Mouse (Mus musculus) MEL (cell line): ENCODE results near the gene Olfr323. TPM values are rescaled to one million over a fixed set of nuclear protein-coding genes. Genes with fewer than 3 reads are reported as not detected.

ENCODE experiments used
- DNase-seq: peaks from one replicate; pipeline ENCODE4 v3.0.0; 2011; ENCODE audit warnings: low read depth, low spot score
- H3K27ac ChIP-seq: 2 replicates; pipeline ENCODE4 v1.5.1; 2012; ENCODE audit warnings: low read depth, mild to moderate bottlenecking, control low read depth, low read length, moderate library complexity; ENCODE audit not compliant: control insufficient read depth
- H3K27me3 ChIP-seq, 2 experiments: fragments of 150-350 bp in 1 of 2; sonication (generic) in 1 of 2; 2 replicates each; pipeline ENCODE4 v1.6.1; 2012; ENCODE audit warnings: low read length in 2 of 2, mild to moderate bottlenecking in 2 of 2, improper control_type of control experiment in 1 of 2, moderate library complexity in 1 of 2; ENCODE audit not compliant: insufficient read depth in 2 of 2, control insufficient read depth in 1 of 2
- H3K36me3 ChIP-seq, 2 experiments: 2 replicates each; pipeline ENCODE4 v1.6.1; 2012 to 2014; ENCODE audit warnings: low read length in 2 of 2, improper control_type of control experiment in 1 of 2, inconsistent platforms in 1 of 2, mild to moderate bottlenecking in 1 of 2; ENCODE audit not compliant: insufficient read depth in 2 of 2, control insufficient read depth in 1 of 2
- H3K4me1 ChIP-seq, 2 experiments: fragments of 150-350 bp in 1 of 2; sonication (generic) in 1 of 2; 2 replicates each; pipeline ENCODE4 v1.6.1; 2012; ENCODE audit warnings: low read length in 2 of 2, improper control_type of control experiment in 1 of 2, mild to moderate bottlenecking in 1 of 2; ENCODE audit not compliant: insufficient read depth in 2 of 2, control insufficient read depth in 1 of 2
- H3K4me3 ChIP-seq, 2 experiments: fragments of 150-350 bp in 1 of 2; sonication (generic) in 1 of 2; 2 replicates each; pipeline ENCODE4 v1.5.1; 2012; ENCODE audit warnings: low read depth in 2 of 2, low read length in 2 of 2, mild to moderate bottlenecking in 2 of 2, moderate library complexity in 2 of 2, control low read depth in 1 of 2, improper control_type of control experiment in 1 of 2; ENCODE audit not compliant: control insufficient read depth in 1 of 2, insufficient read depth in 1 of 2
- H3K79me2 ChIP-seq: 2 replicates; pipeline ENCODE4 v1.6.1; 2012; ENCODE audit warnings: mild to moderate bottlenecking, low read length, moderate library complexity; ENCODE audit not compliant: control insufficient read depth, poor library complexity, insufficient read depth
- H3K9ac ChIP-seq: 2 replicates; pipeline ENCODE4 v1.6.1; 2012; ENCODE audit warnings: low read depth, mild to moderate bottlenecking, control low read depth, low read length, moderate library complexity; ENCODE audit not compliant: control insufficient read depth, poor library complexity, severe bottlenecking
- H3K9me3 ChIP-seq: fragments of 150-350 bp; sonication (generic); replicated peaks from 2 replicates; pipeline ENCODE4 v1.6.1; 2012; ENCODE audit warnings: mild to moderate bottlenecking, low read length, improper control_type of control experiment, moderate library complexity; ENCODE audit not compliant: insufficient read depth
- BHLHE40 ChIP-seq: IDR thresholded peaks from 2 replicates; pipeline ENCODE4 v1.6.1; 2012; ENCODE audit warnings: low read depth, mild to moderate bottlenecking, inconsistent platforms, low read length, improper control_type of control experiment, borderline replicate concordance
- CHD1 ChIP-seq: IDR thresholded peaks from 2 replicates; pipeline ENCODE4 v1.6.1; 2012; ENCODE audit warnings: low read depth, mild to moderate bottlenecking, inconsistent platforms, low read length, improper control_type of control experiment
- CHD2 ChIP-seq: IDR thresholded peaks from 2 replicates; pipeline ENCODE4 v1.6.1; 2011; ENCODE audit warnings: low read length, improper control_type of control experiment
- E2F4 ChIP-seq: IDR thresholded peaks from 2 replicates; pipeline ENCODE4 v1.6.1; 2011; ENCODE audit warnings: low read depth, low read length, improper control_type of control experiment, borderline replicate concordance
- ELF1 ChIP-seq: IDR thresholded peaks from 2 replicates; pipeline ENCODE4 v1.6.1; 2014; ENCODE audit warnings: low read depth, mild to moderate bottlenecking, inconsistent platforms, low read length, improper control_type of control experiment, moderate library complexity
- EP300 ChIP-seq, 2 experiments: IDR thresholded peaks; 2 replicates each; pipeline ENCODE4 v1.6.1; 2011; ENCODE audit warnings: improper control_type of control experiment in 2 of 2, low read length in 2 of 2, low read depth in 1 of 2, mild to moderate bottlenecking in 1 of 2
- GABPA ChIP-seq: IDR thresholded peaks from 2 replicates; pipeline ENCODE4 v1.6.1; 2012; ENCODE audit warnings: low read depth, mild to moderate bottlenecking, inconsistent platforms, low read length, improper control_type of control experiment, moderate library complexity
- GATA1 ChIP-seq: IDR thresholded peaks from 2 replicates; pipeline ENCODE4 v1.6.1; 2011; ENCODE audit warnings: low read depth, low read length, improper control_type of control experiment
- JUND ChIP-seq: IDR thresholded peaks from 2 replicates; pipeline ENCODE4 v1.6.1; 2011; ENCODE audit warnings: low read depth, mild to moderate bottlenecking, improper control_type of control experiment, low read length
- KAT2A ChIP-seq: conservative IDR thresholded peaks from 2 replicates; pipeline ENCODE4 v1.6.1; 2012; ENCODE audit warnings: low read depth, low read length, improper control_type of control experiment, inconsistent platforms
- MAFK ChIP-seq: IDR thresholded peaks from 2 replicates; pipeline ENCODE4 v1.6.1; 2011; ENCODE audit warnings: low read depth, mild to moderate bottlenecking, low read length, improper control_type of control experiment, borderline replicate concordance
- MAX ChIP-seq: IDR thresholded peaks from 2 replicates; pipeline ENCODE4 v1.6.1; 2011; ENCODE audit warnings: low read length, improper control_type of control experiment
- MAZ ChIP-seq: IDR thresholded peaks from 2 replicates; pipeline ENCODE4 v1.6.1; 2012; ENCODE audit warnings: low read depth, mild to moderate bottlenecking, inconsistent platforms, low read length, improper control_type of control experiment
- MXI1 ChIP-seq: IDR thresholded peaks from 2 replicates; pipeline ENCODE4 v1.6.1; 2011; ENCODE audit warnings: mild to moderate bottlenecking, low read depth, low read length, improper control_type of control experiment
- MYB ChIP-seq: IDR thresholded peaks from 2 replicates; pipeline ENCODE4 v1.6.1; 2011; ENCODE audit warnings: mild to moderate bottlenecking, low read depth, low read length, improper control_type of control experiment
- NRF1 ChIP-seq: IDR thresholded peaks from 2 replicates; pipeline ENCODE4 v1.6.1; 2014; ENCODE audit warnings: low read depth, mild to moderate bottlenecking, inconsistent platforms, low read length, improper control_type of control experiment, moderate library complexity; ENCODE audit not compliant: poor library complexity, insufficient read depth, severe bottlenecking
- RAD21 ChIP-seq: IDR thresholded peaks from 2 replicates; pipeline ENCODE4 v1.6.1; 2011; ENCODE audit warnings: mild to moderate bottlenecking, low read depth, low read length, improper control_type of control experiment
- RCOR1 ChIP-seq: IDR thresholded peaks from 2 replicates; pipeline ENCODE4 v1.6.1; 2012; ENCODE audit warnings: low read depth, mild to moderate bottlenecking, inconsistent platforms, low read length, improper control_type of control experiment
- SMC3 ChIP-seq: IDR thresholded peaks from 2 replicates; pipeline ENCODE4 v1.6.1; 2011; ENCODE audit warnings: low read depth, low read length, improper control_type of control experiment
- TBP ChIP-seq: IDR thresholded peaks from 2 replicates; pipeline ENCODE4 v1.8.0; 2011; ENCODE audit warnings: low read depth, low read length, improper control_type of control experiment
- TCF12 ChIP-seq: IDR thresholded peaks from 2 replicates; pipeline ENCODE4 v1.6.1; 2014; ENCODE audit warnings: low read depth, mild to moderate bottlenecking, inconsistent platforms, low read length, improper control_type of control experiment, moderate library complexity
- ZC3H11A ChIP-seq: IDR thresholded peaks from 2 replicates; pipeline ENCODE4 v1.6.1; 2012; ENCODE audit warnings: low read depth, mild to moderate bottlenecking, inconsistent platforms, low read length, improper control_type of control experiment
- ZMIZ1 ChIP-seq: IDR thresholded peaks from 2 replicates; pipeline ENCODE4 v1.6.1; 2012; ENCODE audit warnings: low read depth, mild to moderate bottlenecking, inconsistent platforms, low read length, improper control_type of control experiment, moderate library complexity
- ZNF384 ChIP-seq: IDR thresholded peaks from 2 replicates; pipeline ENCODE4 v1.6.1; 2012; ENCODE audit warnings: low read depth, mild to moderate bottlenecking, inconsistent platforms, low read length, improper control_type of control experiment
- polyA plus RNA-seq, 2 experiments: library from polyadenylated mRNA; stranded (reverse) in 1 of 2; unstranded in 1 of 2; fragments of >175 nt in 1 of 2; fragments of >200 nt in 1 of 2; gene quantifications; 2 replicates each; pipeline versions ENCODE4 v1.2.1 to v1.2.4; 2012; ENCODE audit warnings: low replicate concordance in 2 of 2, low read depth in 1 of 2; ENCODE audit not compliant: insufficient read length in 2 of 2, insufficient read depth in 1 of 2, missing spikeins in 1 of 2
- total RNA-seq: library from RNA; depleted of rRNA; stranded (reverse); fragments of 300-350 nt; gene quantifications from 2 replicates; pipeline ENCODE4 v1.2.3, GENCODE M21; 2012

Olfr323 gene
- total and polyA plus RNA-seq, 3 experiments, result not detected

- peak; percentile 43; the same call in 1 of the 2 replicates for TF ChIP-seq GATA1
- no peak for TF ChIP-seq ZNF384
- no peak for TF ChIP-seq JUND
- TF ChIP-seq SMC3, result no peak
- Histone ChIP-seq H3K9ac (no peak overlapping the region), H3K79me2 (no peaks in the 10 kb centered on the region), H3K27me3 (peaks cover 0 to 3% of the 10 kb centered on the region in 2 experiments; a peak in 3 of 4 replicates), H3K4me3 (no peak overlapping the region), H3K9me3 (no peaks in the 10 kb centered on the region), H3K4me1 (peaks cover 2 to 9% of the 10 kb centered on the region in 2 experiments; a peak in 1 of 4 replicates), H3K36me3 (peaks cover 0 to 5% of the 10 kb centered on the region in 2 experiments; a peak in 2 of 4 replicates), H3K27ac (no peak overlapping the region)
- no peak for DNase-seq
Observed at GRCm38 (mm10) chr11:58605228-58605627, 25.1 kb downstream of the Olfr323 start.

GRCm38 (mm10) chr11:58604688-58605087, 25.6 kb downstream of the Olfr323 start:
- no peaks in the 10 kb centered on the region for H3K79me2 ChIP-seq
- peaks cover 0 to 5% of the 10 kb centered on the region in 2 experiments; a peak in 2 of 4 replicates for H3K36me3 ChIP-seq
- no peak overlapping the region for H3K27ac ChIP-seq
- H3K27me3 ChIP-seq, result peaks cover 0 to 3% of the 10 kb centered on the region in 2 experiments; a peak in 3 of 4 replicates
- TF ChIP-seq ZC3H11A (no peak), JUND (no peak), TCF12 (no peak), KAT2A (no peak), ELF1 (no peak), MXI1 (no peak), NRF1 (no peak), RAD21 (no peak), MAFK (no peak), SMC3 (no peak), MYB (no peak), MAX (no peak)
- TF ChIP-seq, all 39 proteins: peak for 0
- no peak overlapping the region for H3K9ac ChIP-seq
- DNase-seq, result no peak
- H3K9me3 ChIP-seq, result no peaks in the 10 kb centered on the region
- H3K4me1 ChIP-seq, result peaks cover 2 to 9% of the 10 kb centered on the region in 2 experiments; a peak in 1 of 4 replicates
- no peak overlapping the region for H3K4me3 ChIP-seq

GRCm38 (mm10) chr11:58602800-58603560, 27.3 kb downstream of the Olfr323 start:
- peak; percentile 49 for DNase-seq
- no peaks in the 10 kb centered on the region for H3K79me2 ChIP-seq
- H3K27me3 ChIP-seq, result peaks cover 0 to 3% of the 10 kb centered on the region in 2 experiments; a peak in 2 of 4 replicates
- peaks cover 0 to 5% of the 10 kb centered on the region in 2 experiments; a peak in 2 of 4 replicates for H3K36me3 ChIP-seq
- H3K4me3 ChIP-seq, result peak overlapping the region in 1 of 2 experiments; percentile 31; a peak in 1 of 4 replicates
- H3K27ac ChIP-seq, result no peak overlapping the region
- H3K9me3 ChIP-seq, result no peaks in the 10 kb centered on the region
- H3K4me1 ChIP-seq, result peaks cover 2 to 9% of the 10 kb centered on the region in 2 experiments; a peak in 1 of 4 replicates
- no peak overlapping the region for H3K9ac ChIP-seq
- no peak for TF ChIP-seq CHD1
- TF ChIP-seq E2F4, result no peak
- no peak for TF ChIP-seq CHD2
- no peak for TF ChIP-seq JUND
- TF ChIP-seq ELF1, result 0 out of 2 replicates have a peak, but pooled peaks have one; percentile 23
- TF ChIP-seq MAX, result peak; percentile 19; the same call in 1 of the 2 replicates
- no peak for TF ChIP-seq NRF1
- TF ChIP-seq ZMIZ1, result no peak
- no peak for TF ChIP-seq GABPA
- TF ChIP-seq RCOR1, result 0 out of 2 replicates have a peak, but pooled peaks have one; percentile 13
- peak; percentile 51 to 54 for TF ChIP-seq EP300 (IDR thresholded peaks at IDR 0.05; ENCODE audit: low read depth in 1 of 2, low read length in 2 of 2)
- TF ChIP-seq MAFK, result no peak
- no peak for TF ChIP-seq TBP
- no peak for TF ChIP-seq SMC3
- TF ChIP-seq BHLHE40, result no peak
- no peak for TF ChIP-seq MAZ
